ENCODE assay signal across 7 mouse cellular contexts in the genomic region with DNA sequence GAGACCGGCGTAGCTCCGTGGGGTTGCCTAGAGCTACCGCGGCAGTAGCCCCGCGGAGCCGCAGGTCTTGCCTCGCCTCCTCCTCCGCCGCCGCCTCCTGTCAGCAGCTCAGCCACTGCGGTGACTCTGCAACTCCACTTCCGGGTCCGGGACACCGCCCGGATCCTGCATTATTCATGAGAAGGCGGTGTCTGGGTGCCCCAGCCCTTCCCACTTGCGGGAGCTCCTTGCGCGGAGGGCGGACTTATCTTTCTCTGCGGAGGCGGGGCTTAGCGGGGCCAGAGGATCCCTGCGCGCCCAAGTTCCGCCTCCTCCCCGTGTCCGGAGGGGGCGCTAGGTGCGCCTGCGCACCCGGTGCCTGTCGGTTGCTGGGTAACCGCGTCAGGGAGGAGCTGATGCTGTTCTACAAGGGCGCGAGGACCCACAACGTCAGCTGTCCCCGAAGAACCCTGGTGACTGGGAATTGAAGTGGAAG. TPM values are rescaled to one million over a fixed set of nuclear protein-coding genes. Genes with fewer than 3 reads are reported as not detected.
A peak's percentile ranks its signal among the peaks of the same experiment; 100 is the strongest.
DNase-seq lines count a peak whose midpoint lies in the region; ATAC-seq and TF ChIP-seq lines count a peak whose summit lies in the region.

A gene (minus strand): TSS at position 128 of the 475 bp plus-strand sequence.
A gene (plus strand): TSS at position 365 of the 475 bp plus-strand sequence.

- H3K9ac ChIP-seq in intestine, postnatal 0 days (ENCODE audit: low read depth, low read length) = peak within 1 kb of the TSS; percentile 75
- H3K9ac ChIP-seq in midbrain, embryonic 12.5 days (replicated peaks) = peak within 1 kb of the TSS; percentile 92

- WGBS in embryonic facial prominence, embryonic 10.5 days = under 1% methylated on average over 41 of the region's 41 CpGs
- under 1% methylated on average over 40 of the region's 41 CpGs for WGBS in intestine, postnatal 0 days
- WGBS in midbrain, embryonic 12.5 days = 1% methylated on average over 40 of the region's 41 CpGs
- under 1% methylated on average over 41 of the region's 41 CpGs for WGBS in small intestine, adult 2 months

- peak within 1 kb of the TSS; percentile 99 for H3K4me2 ChIP-seq in intestine, postnatal 0 days (replicated peaks; ENCODE audit: low read depth)
- peak within 1 kb of the TSS; percentile 66 for H3K4me2 ChIP-seq in midbrain, embryonic 12.5 days (replicated peaks)

- peaks cover 38% of the 10 kb centered on the region for H3K27me3 ChIP-seq in embryonic facial prominence, embryonic 10.5 days (replicated peaks; ENCODE audit: low read depth, poor library complexity, severe bottlenecking)
- H3K27me3 ChIP-seq in intestine, postnatal 0 days (replicated peaks; ENCODE audit: control insufficient read depth, insufficient read depth, low read length) = 0 out of 2 replicates have a peak, but pooled peaks cover 4% of the 10 kb centered on the region
- H3K27me3 ChIP-seq in midbrain, embryonic 12.5 days = no peaks in the 10 kb centered on the region; the same call in 1 of the 2 replicates
- H3K27me3 ChIP-seq in small intestine, adult 2 months (ENCODE audit: control insufficient read depth, insufficient read depth, low read length) = no peaks in the 10 kb centered on the region

- DNase-seq in adrenal gland, postnatal 10 days = peak; percentile 98
- peak; percentile 98 for DNase-seq in embryonic facial prominence, embryonic 10.5 days (ENCODE audit: low spot score)
- DNase-seq in gonadal fat pad, adult 2 months (ENCODE audit: low read depth) = peak; percentile 79
- DNase-seq in left cerebral cortex, postnatal 4 days = peak; percentile 99

- ATAC-seq in intestine, postnatal 0 days = peak; percentile 98
- ATAC-seq in midbrain, embryonic 12.5 days (ENCODE audit: low FRiP score, low read depth) = peak; percentile 97

- peak; percentile 3 for TF ChIP-seq POLR2A in small intestine, adult 2 months (IDR thresholded peaks at IDR 0.05; ENCODE audit: low read depth, low read length)

- peaks cover 34% of the 10 kb centered on the region for H3K4me1 ChIP-seq in embryonic facial prominence, embryonic 10.5 days
- H3K4me1 ChIP-seq in intestine, postnatal 0 days (replicated peaks; ENCODE audit: control insufficient read depth, insufficient read depth, low read length) = peaks cover 6% of the 10 kb centered on the region; the same call in 1 of the 2 replicates
- H3K4me1 ChIP-seq in midbrain, embryonic 12.5 days = peaks cover 30% of the 10 kb centered on the region
- peaks cover 5% of the 10 kb centered on the region for H3K4me1 ChIP-seq in small intestine, adult 2 months (ENCODE audit: control insufficient read depth, insufficient read depth, insufficient read length, low read length)

- H3K27ac ChIP-seq in embryonic facial prominence, embryonic 10.5 days (replicated peaks) = peak within 1 kb of the TSS; percentile 78
- H3K27ac ChIP-seq in intestine, postnatal 0 days (ENCODE audit: low read depth, low read length) = peak within 1 kb of the TSS; percentile 57; the same call in 1 of the 2 replicates
- peak within 1 kb of the TSS; percentile 95 for H3K27ac ChIP-seq in midbrain, embryonic 12.5 days (replicated peaks)
- H3K27ac ChIP-seq in small intestine, adult 2 months (ENCODE audit: insufficient read depth, low read depth, low read length) = no peak within 1 kb of the TSS

- intact Hi-C loops in left cerebral cortex, postnatal 4 days (cut with DNase I) = no loop called here

- no peaks in the 10 kb centered on the region for H3K9me3 ChIP-seq in embryonic facial prominence, embryonic 10.5 days
- H3K9me3 ChIP-seq in intestine, postnatal 0 days (ENCODE audit: control insufficient read depth) = no peaks in the 10 kb centered on the region
- H3K9me3 ChIP-seq in midbrain, embryonic 12.5 days = no peaks in the 10 kb centered on the region

- TF ChIP-seq CTCF in intestine, postnatal 0 days (IDR thresholded peaks at IDR 0.05; ENCODE audit: low read depth) = peak; percentile 82
- TF ChIP-seq CTCF in small intestine, adult 2 months (IDR thresholded peaks at IDR 0.05; ENCODE audit: extremely low read depth, insufficient read length, insufficient replicate concordance, low read depth, low read length) = peak; percentile 48; the same call in 1 of the 2 replicates

- H3K36me3 ChIP-seq in embryonic facial prominence, embryonic 10.5 days (replicated peaks) = no peaks in the 10 kb centered on the region
- H3K36me3 ChIP-seq in intestine, postnatal 0 days (ENCODE audit: control insufficient read depth, insufficient read depth) = no peaks in the 10 kb centered on the region
- no peaks in the 10 kb centered on the region for H3K36me3 ChIP-seq in midbrain, embryonic 12.5 days
- no peaks in the 10 kb centered on the region for H3K36me3 ChIP-seq in small intestine, adult 2 months (ENCODE audit: control insufficient read depth, insufficient read depth, low read length)

- peak within 1 kb of the TSS; percentile 81 for H3K4me3 ChIP-seq in embryonic facial prominence, embryonic 10.5 days
- peak within 1 kb of the TSS; percentile 81 for H3K4me3 ChIP-seq in intestine, postnatal 0 days (ENCODE audit: low read depth, low read length)
- H3K4me3 ChIP-seq in midbrain, embryonic 12.5 days = peak within 1 kb of the TSS; percentile 90
- H3K4me3 ChIP-seq in small intestine, adult 2 months (ENCODE audit: low read depth, low read length) = peak within 1 kb of the TSS; percentile 84

RNA-seq across cellular contexts. Expression of the first gene that starts in this region (rescaled TPM):
- total RNA-seq in adrenal gland, postnatal 10 days (2021) = 10 to 100 TPM; 18.8 to 23.5 TPM
- 2.0 and 2.6 TPM in 2 replicates for polyA plus RNA-seq in embryonic facial prominence, embryonic 10.5 days (2016; fragmentation: Nextera tagmentation; extraction: Ambion mirVana)
- polyA plus RNA-seq in gonadal fat pad, adult 2 months (2012; rRNA removed) = 16.5 and 22.6 TPM in 2 replicates
- 3.2 and 4.9 TPM in 2 replicates for polyA plus RNA-seq in intestine, postnatal 0 days (2015; fragmentation: Nextera tagmentation; extraction: Ambion mirVana)
- total RNA-seq in left cerebral cortex, postnatal 4 days (2021) = 100 to 1,000 TPM; 146 to 159 TPM
- 11.4 and 11.9 TPM in 2 replicates for polyA plus RNA-seq in midbrain, embryonic 12.5 days (2016; fragmentation: Nextera tagmentation; extraction: Ambion mirVana)
- polyA plus RNA-seq in small intestine, adult 2 months (2012; rRNA removed) = 12.5 and 16.0 TPM in 2 replicates

RNA-seq across cellular contexts. Expression of the second gene that starts in this region (rescaled TPM):
- 1 to 10 TPM; 3.3 to 3.5 TPM for total RNA-seq in adrenal gland, postnatal 10 days (2021)
- 1.3 and 1.8 TPM in 2 replicates for polyA plus RNA-seq in embryonic facial prominence, embryonic 10.5 days (2016; fragmentation: Nextera tagmentation; extraction: Ambion mirVana)
- polyA plus RNA-seq in gonadal fat pad, adult 2 months (2012; rRNA removed) = 1.5 and 1.6 TPM in 2 replicates
- 2.3 and 3.4 TPM in 2 replicates for polyA plus RNA-seq in intestine, postnatal 0 days (2015; fragmentation: Nextera tagmentation; extraction: Ambion mirVana)
- 1 to 10 TPM; 2.1 to 3.7 TPM for total RNA-seq in left cerebral cortex, postnatal 4 days (2021)
- 2.3 and 2.5 TPM in 2 replicates for polyA plus RNA-seq in midbrain, embryonic 12.5 days (2016; fragmentation: Nextera tagmentation; extraction: Ambion mirVana)
- 1.3 and 5.4 TPM in 2 replicates for polyA plus RNA-seq in small intestine, adult 2 months (2012; rRNA removed)

Comparison
In these comparisons a context has a peak if more than half of its experiments do, and no peak if none do; other contexts are left out.
1. RNA of the first gene that starts in this region (total RNA-seq): 146 to 159 TPM in left cerebral cortex, postnatal 4 days; 18.8 to 23.5 TPM in adrenal gland, postnatal 10 days; every median in the first group is over 4 times any median in the second.
2. Peak in every context shown above with its lines, with median percentiles within 50 percentile points of each other: DNase-seq and H3K4me3 ChIP-seq.